Mouse (Mus musculus): ENCODE measurements at regions not wholly inside any gene's neighbourhood (a gene's known extent, or its start where the extent isn't known, plus 50 kb on each side); places are given as distances from the start of the nearest gene placed in this dataset.

GRCm38 (mm10) chr6:66168913-66169312 is 216.5 kb downstream of the 4930544G11Rik start:
- TF ChIP-seq CTCF (IDR thresholded peaks at IDR 0.05; ENCODE audit: borderline replicate concordance, extremely low read depth, insufficient read depth, insufficient read length): no peak
- no peak for TF ChIP-seq POLR2A (IDR thresholded peaks at IDR 0.05; ENCODE audit: borderline replicate concordance, extremely low read depth, insufficient read depth, insufficient read length, poor library complexity, severe bottlenecking)
